Mouse (Mus musculus) heart, adult 9 months (tissue): Measurements from ENCODE around the gene Mras.

ENCODE experiments used
- DNase-seq, 2 experiments: peaks; one replicate each; pipeline ENCODE4 v3.0.0; 2022; ENCODE audit warnings: low spot score in 2 of 2

The Mras gene

GRCm38 (mm10) chr9:99440941-99441340 is 3.8 kb upstream of the Mras start:
- DNase-seq = no peak

- DNase-seq = no peak
These were observed 1.9 kb upstream of the Mras start for GRCm38 (mm10) chr9:99439064-99439463.

GRCm38 (mm10) chr9:99437781-99438565 is 792 bp upstream of the Mras start:
- no peak for DNase-seq

- peak; percentile 80 to 82 for DNase-seq
These were observed 775 bp downstream of the Mras start for GRCm38 (mm10) chr9:99436182-99437030.

GRCm38 (mm10) chr9:99435619-99436181 is 1.5 kb downstream of the Mras start:
- peak in 1 of 2 experiments; percentile 34 for DNase-seq

- DNase-seq = no peak
These were observed 2.1 kb downstream of the Mras start for GRCm38 (mm10) chr9:99434892-99435618.

GRCm38 (mm10) chr9:99432478-99432877 is 4.7 kb downstream of the Mras start:
- DNase-seq = no peak

GRCm38 (mm10) chr9:99431963-99432362 is 5.2 kb downstream of the Mras start:
- no peak for DNase-seq

GRCm38 (mm10) chr9:99431346-99431745 is 5.8 kb downstream of the Mras start:
- no peak for DNase-seq

GRCm38 (mm10) chr9:99430806-99431205 is 6.4 kb downstream of the Mras start:
- no peak for DNase-seq

GRCm38 (mm10) chr9:99429845-99430244 is 7.3 kb downstream of the Mras start:
- DNase-seq = no peak

- DNase-seq = no peak
These were observed 8.4 kb downstream of the Mras start for GRCm38 (mm10) chr9:99428601-99429331.

GRCm38 (mm10) chr9:99425262-99425661 is 11.9 kb downstream of the Mras start:
- no peak for DNase-seq

- DNase-seq = no peak
These were observed 12.7 kb downstream of the Mras start for GRCm38 (mm10) chr9:99424574-99424863.

GRCm38 (mm10) chr9:99423692-99424573 is 13.2 kb downstream of the Mras start:
- no peak for DNase-seq

GRCm38 (mm10) chr9:99421914-99422313 is 15.3 kb downstream of the Mras start:
- DNase-seq = no peak

- no peak for DNase-seq
These were observed 17.1 kb downstream of the Mras start for GRCm38 (mm10) chr9:99419951-99420701.

GRCm38 (mm10) chr9:99418377-99418776 is 18.8 kb downstream of the Mras start:
- peak in 1 of 2 experiments; percentile 12 for DNase-seq

- no peak for DNase-seq
These were observed 19.8 kb downstream of the Mras start for GRCm38 (mm10) chr9:99417288-99417846.
